Mouse (Mus musculus) kidney, adult 2 months (tissue): ENCODE data around the gene Cpb1. TPM values are rescaled to one million over a fixed set of nuclear protein-coding genes. Genes with fewer than 3 reads are reported as not detected.

Experiments
- DNase-seq: peaks from one replicate; pipeline ENCODE4 v3.0.0; 2021
- H3K27ac ChIP-seq: fragments of 200-500 bp; 2 replicates; pipeline ENCODE4 v1.5.1; 2012; ENCODE audit warnings: low read depth, low read length, control low read depth, inconsistent platforms; ENCODE audit not compliant: insufficient read depth
- H3K27me3 ChIP-seq: fragments of 200-500 bp; replicated peaks from 2 replicates; pipeline ENCODE4 v1.6.1; 2012; ENCODE audit warnings: mild to moderate bottlenecking, moderate library complexity, low read length, inconsistent platforms; ENCODE audit not compliant: control insufficient read depth, insufficient read depth
- H3K36me3 ChIP-seq: fragments of 200-500 bp; 2 replicates; pipeline ENCODE4 v1.6.1; 2012; ENCODE audit warnings: mild to moderate bottlenecking, moderate library complexity, low read length, inconsistent platforms; ENCODE audit not compliant: control insufficient read depth, insufficient read depth
- H3K4me1 ChIP-seq: fragments of 200-500 bp; 2 replicates; pipeline ENCODE4 v1.6.1; 2011; ENCODE audit warnings: low read length; ENCODE audit not compliant: control insufficient read depth, insufficient read depth
- H3K4me3 ChIP-seq: fragments of 200-500 bp; 2 replicates; pipeline ENCODE4 v1.5.1; 2011; ENCODE audit warnings: mild to moderate bottlenecking, low read depth, low read length, control low read depth; ENCODE audit not compliant: insufficient read depth
- CTCF ChIP-seq: fragments of 200-500 bp; conservative IDR thresholded peaks from 2 replicates; pipeline ENCODE4 v1.5.1; 2011; ENCODE audit warnings: low read depth, mild to moderate bottlenecking, control low read depth, low read length, moderate library complexity, mixed read lengths; ENCODE audit not compliant: insufficient read depth, insufficient read length
- POLR2A ChIP-seq: fragments of 200-500 bp; IDR thresholded peaks from one replicate; pipeline ENCODE4 v1.6.1; 2011; ENCODE audit warnings: low read depth, low read length, control low read depth
- WGBS: fragments of 180-500 bp; shearing (Covaris S2); methylation state at CpG from one replicate; pipeline ENCODE4 v1.1.7; 2018; 5-methylcytosine and 5-hydroxymethylcytosine counted together
- polyA plus RNA-seq: library from polyadenylated mRNA; depleted of rRNA; stranded (reverse); fragments of >200 nt; gene quantifications from 2 replicates; pipeline ENCODE4 v1.2.3, GENCODE M21; 2012; rRNA removed

Gene Cpb1
- polyA plus RNA-seq: 0.05 TPM in 1 of 2 replicates, not detected in the other

DNA sequence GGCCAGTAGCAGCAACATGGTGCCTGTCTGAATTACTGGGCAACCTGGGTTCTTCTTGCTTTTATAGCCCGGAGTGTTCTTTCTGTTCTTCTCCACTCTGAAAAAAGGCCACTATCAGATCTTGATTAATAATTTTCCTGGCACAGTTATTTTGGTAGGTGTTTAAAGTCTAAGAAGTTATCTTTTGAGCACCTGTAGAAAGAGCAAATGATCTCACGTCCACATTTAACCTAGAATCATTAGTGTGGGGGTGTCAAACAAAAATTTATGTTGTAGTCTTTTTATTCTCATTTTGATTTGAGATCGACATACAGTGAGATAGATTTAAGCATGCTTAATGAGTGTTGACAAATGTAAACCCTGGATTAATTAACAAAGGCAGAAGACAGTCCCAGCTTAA is at the start of gene Cpb1:
TSS of gene Cpb1 (minus strand) at position 101 of the 400 bp plus-strand sequence.
- TF ChIP-seq POLR2A (no peak), CTCF (no peak)
- H3K4me3 ChIP-seq: no peak within 1 kb of the TSS
- no peaks in the 10 kb centered on the region for H3K4me1 ChIP-seq
- no peaks in the 10 kb centered on the region for H3K36me3 ChIP-seq
- no peaks in the 10 kb centered on the region; the same call in 1 of the 2 replicates for H3K27me3 ChIP-seq
- no peak for DNase-seq
- WGBS: 80% methylated on average over 3 of the region's 3 CpGs
- no peak within 1 kb of the TSS for H3K27ac ChIP-seq

- H3K27ac ChIP-seq: no peak overlapping the region
- DNase-seq: no peak
- no peak overlapping the region for H3K4me3 ChIP-seq
- no peaks in the 10 kb centered on the region for H3K36me3 ChIP-seq
- H3K4me1 ChIP-seq: no peaks in the 10 kb centered on the region
- 41% methylated on average over 1 of the region's 1 CpGs for WGBS
- no peaks in the 10 kb centered on the region for H3K27me3 ChIP-seq
- no peak for TF ChIP-seq CTCF
- TF ChIP-seq POLR2A: no peak
Measured at GRCm38 (mm10) chr3:20317233-20317632, 41.7 kb upstream of the Cpb1 start.

DNA sequence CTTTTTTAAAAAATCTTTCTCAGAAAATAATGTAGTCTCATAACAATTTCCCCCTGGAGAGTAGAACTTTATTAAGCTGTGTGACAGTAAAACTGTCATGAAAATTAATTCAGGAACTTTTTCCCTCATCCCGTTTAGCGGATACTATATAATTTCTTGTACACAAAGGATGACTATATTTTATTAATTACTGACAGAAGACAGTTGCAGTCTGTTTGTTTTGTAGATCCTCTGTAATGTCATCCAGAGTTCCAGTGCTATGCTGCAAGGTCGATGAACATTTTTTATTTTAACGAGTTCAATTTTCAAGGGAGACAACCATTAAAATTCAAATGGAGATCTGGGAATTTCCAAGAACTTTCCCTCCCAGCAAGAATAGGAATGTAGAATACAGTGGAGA is 33.6 kb upstream of the Cpb1 start:
- 64% methylated on average over 4 of the region's 4 CpGs for WGBS
- TF ChIP-seq CTCF (no peak), POLR2A (no peak)
- no peak overlapping the region for H3K27ac ChIP-seq
- DNase-seq: no peak
- no peaks in the 10 kb centered on the region for H3K27me3 ChIP-seq
- H3K4me1 ChIP-seq: no peaks in the 10 kb centered on the region
- no peak overlapping the region for H3K4me3 ChIP-seq
- H3K36me3 ChIP-seq: no peaks in the 10 kb centered on the region

DNA sequence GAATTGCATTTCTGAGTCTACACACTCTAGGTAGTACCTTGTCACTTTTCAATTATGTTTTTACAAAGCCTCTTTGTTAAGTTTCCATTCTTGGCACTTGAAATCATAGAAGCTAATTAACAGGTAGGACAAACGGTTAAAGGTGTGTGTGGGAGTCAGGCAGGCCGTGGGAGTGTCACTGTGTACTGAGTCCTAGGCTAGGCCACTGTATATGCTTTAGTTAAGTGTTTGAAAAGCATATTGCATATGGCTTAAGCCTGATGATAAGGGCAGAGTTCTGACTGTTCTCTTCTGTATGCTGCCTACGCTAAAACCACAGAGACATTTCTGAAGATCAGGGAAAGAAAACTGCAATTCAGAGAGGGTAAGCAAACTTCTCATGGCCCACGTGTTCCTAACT is 31.7 kb upstream of the Cpb1 start:
- no peaks in the 10 kb centered on the region for H3K27me3 ChIP-seq
- no peaks in the 10 kb centered on the region for H3K36me3 ChIP-seq
- 59% methylated on average over 4 of the region's 4 CpGs for WGBS
- TF ChIP-seq POLR2A: no peak
- TF ChIP-seq CTCF: no peak
- DNase-seq: no peak
- no peak overlapping the region for H3K4me3 ChIP-seq
- no peaks in the 10 kb centered on the region for H3K4me1 ChIP-seq
- no peak overlapping the region for H3K27ac ChIP-seq

DNA sequence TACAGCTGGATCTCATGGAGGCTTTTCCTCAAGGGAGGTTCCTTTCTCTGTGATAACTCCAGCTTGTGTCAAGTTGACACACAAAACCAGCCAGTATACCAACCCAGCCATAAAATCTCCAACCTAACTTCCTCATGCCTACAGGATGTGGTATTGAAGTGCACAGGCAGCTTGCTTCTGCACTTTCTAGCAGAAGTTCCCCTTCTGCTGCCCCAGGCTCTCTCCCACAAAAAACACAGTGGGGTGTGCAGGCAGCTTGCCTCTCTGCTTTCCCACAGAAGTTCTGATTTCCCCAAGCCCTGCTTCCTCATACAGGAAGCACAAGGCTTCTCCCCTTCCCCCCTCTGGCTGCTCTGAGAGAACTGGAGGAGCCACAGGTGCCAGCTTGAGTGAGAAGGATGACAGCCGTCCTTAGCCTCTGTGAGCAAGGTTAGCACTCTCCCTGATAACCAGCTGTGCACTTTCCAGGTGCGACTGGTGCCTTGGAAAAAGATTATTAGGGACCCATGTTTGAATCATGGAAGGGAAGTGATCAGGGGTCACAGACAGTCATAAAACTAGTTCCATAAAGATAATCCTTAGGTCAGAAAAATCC is 29.3 kb upstream of the Cpb1 start:
- H3K4me1 ChIP-seq: no peaks in the 10 kb centered on the region
- no peaks in the 10 kb centered on the region for H3K36me3 ChIP-seq
- H3K4me3 ChIP-seq: no peak overlapping the region
- H3K27me3 ChIP-seq: no peaks in the 10 kb centered on the region
- WGBS: 40% methylated on average over 2 of the region's 2 CpGs
- DNase-seq: peak; percentile 27
- H3K27ac ChIP-seq: no peak overlapping the region
- TF ChIP-seq POLR2A (no peak), CTCF (no peak)

GRCm38 (mm10) chr3:20295546-20295945 is 20.0 kb upstream of the Cpb1 start:
- H3K4me3 ChIP-seq: no peak overlapping the region
- WGBS: 76% methylated on average over 3 of the region's 3 CpGs
- H3K27me3 ChIP-seq: no peaks in the 10 kb centered on the region
- no peaks in the 10 kb centered on the region for H3K4me1 ChIP-seq
- TF ChIP-seq CTCF: no peak
- no peak for TF ChIP-seq POLR2A
- H3K27ac ChIP-seq: no peak overlapping the region
- H3K36me3 ChIP-seq: no peaks in the 10 kb centered on the region
- DNase-seq: no peak

DNA sequence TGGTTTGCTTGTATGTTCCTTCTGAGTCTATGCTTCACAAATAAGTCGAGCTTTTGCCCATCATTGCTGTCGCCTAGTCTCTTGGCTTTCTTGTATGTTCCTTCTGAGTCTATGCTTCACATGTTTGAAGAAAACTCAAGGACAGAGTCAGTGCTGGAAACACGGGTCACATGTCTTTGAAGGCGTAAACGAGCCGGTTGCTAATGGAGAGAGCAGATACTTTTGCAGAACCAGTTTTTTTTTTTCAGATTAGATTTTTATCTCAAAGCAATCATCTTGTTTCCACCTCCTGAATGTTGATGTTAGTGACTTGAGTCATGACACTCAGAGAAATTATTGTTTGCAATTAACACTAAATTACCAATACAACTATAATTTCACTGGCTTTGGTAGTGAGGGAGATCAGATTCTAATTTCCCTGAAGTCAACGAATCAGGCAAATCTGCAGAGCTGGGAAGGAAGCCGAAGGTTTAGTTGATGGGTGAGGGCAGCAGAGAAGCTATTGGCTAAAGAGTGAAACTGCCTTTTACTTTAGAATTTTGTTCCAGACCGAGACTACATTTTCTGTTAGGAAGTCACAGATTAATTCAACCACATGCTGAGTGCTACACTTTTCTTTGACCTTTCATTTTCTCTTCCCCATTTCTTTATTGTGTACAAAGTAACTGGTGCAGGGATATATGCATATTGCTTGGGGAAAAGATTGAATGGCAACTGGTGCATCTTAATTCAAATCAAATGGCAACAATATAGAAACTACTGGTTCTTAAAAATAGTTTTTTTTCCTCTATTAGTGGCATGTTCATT is 19.2 kb upstream of the Cpb1 start:
- Histone ChIP-seq H3K27me3 (no peaks in the 10 kb centered on the region), H3K4me3 (no peak overlapping the region), H3K36me3 (no peaks in the 10 kb centered on the region), H3K4me1 (no peaks in the 10 kb centered on the region), H3K27ac (no peak overlapping the region)
- TF ChIP-seq CTCF (no peak), POLR2A (no peak)
- 70% methylated on average over 9 of the region's 9 CpGs for WGBS
- peak; percentile 1 for DNase-seq
